Mouse (Mus musculus) MEL (cell line): Measurements from ENCODE around the gene Etfbkmt. TPM values are rescaled to one million over a fixed set of nuclear protein-coding genes. Genes with fewer than 3 reads are reported as not detected.

Experiments used
- DNase-seq: peaks from one replicate; pipeline ENCODE4 v3.0.0; 2011; ENCODE audit warnings: low read depth, low spot score
- H3K27ac ChIP-seq: 2 replicates; pipeline ENCODE4 v1.5.1; 2012; ENCODE audit warnings: low read depth, mild to moderate bottlenecking, control low read depth, low read length, moderate library complexity; ENCODE audit not compliant: control insufficient read depth
- H3K27me3 ChIP-seq, 2 experiments: fragments of 150-350 bp in 1 of 2; sonication (generic) in 1 of 2; 2 replicates each; pipeline ENCODE4 v1.6.1; 2012; ENCODE audit warnings: low read length in 2 of 2, mild to moderate bottlenecking in 2 of 2, improper control_type of control experiment in 1 of 2, moderate library complexity in 1 of 2; ENCODE audit not compliant: insufficient read depth in 2 of 2, control insufficient read depth in 1 of 2
- H3K36me3 ChIP-seq, 2 experiments: 2 replicates each; pipeline ENCODE4 v1.6.1; 2012 to 2014; ENCODE audit warnings: low read length in 2 of 2, improper control_type of control experiment in 1 of 2, inconsistent platforms in 1 of 2, mild to moderate bottlenecking in 1 of 2; ENCODE audit not compliant: insufficient read depth in 2 of 2, control insufficient read depth in 1 of 2
- H3K4me1 ChIP-seq, 2 experiments: fragments of 150-350 bp in 1 of 2; sonication (generic) in 1 of 2; 2 replicates each; pipeline ENCODE4 v1.6.1; 2012; ENCODE audit warnings: low read length in 2 of 2, improper control_type of control experiment in 1 of 2, mild to moderate bottlenecking in 1 of 2; ENCODE audit not compliant: insufficient read depth in 2 of 2, control insufficient read depth in 1 of 2
- H3K4me3 ChIP-seq, 2 experiments: fragments of 150-350 bp in 1 of 2; sonication (generic) in 1 of 2; 2 replicates each; pipeline ENCODE4 v1.5.1; 2012; ENCODE audit warnings: low read depth in 2 of 2, low read length in 2 of 2, mild to moderate bottlenecking in 2 of 2, moderate library complexity in 2 of 2, control low read depth in 1 of 2, improper control_type of control experiment in 1 of 2; ENCODE audit not compliant: control insufficient read depth in 1 of 2, insufficient read depth in 1 of 2
- H3K79me2 ChIP-seq: 2 replicates; pipeline ENCODE4 v1.6.1; 2012; ENCODE audit warnings: mild to moderate bottlenecking, low read length, moderate library complexity; ENCODE audit not compliant: control insufficient read depth, poor library complexity, insufficient read depth
- H3K9ac ChIP-seq: 2 replicates; pipeline ENCODE4 v1.6.1; 2012; ENCODE audit warnings: low read depth, mild to moderate bottlenecking, control low read depth, low read length, moderate library complexity; ENCODE audit not compliant: control insufficient read depth, poor library complexity, severe bottlenecking
- H3K9me3 ChIP-seq: fragments of 150-350 bp; sonication (generic); replicated peaks from 2 replicates; pipeline ENCODE4 v1.6.1; 2012; ENCODE audit warnings: mild to moderate bottlenecking, low read length, improper control_type of control experiment, moderate library complexity; ENCODE audit not compliant: insufficient read depth
- BHLHE40 ChIP-seq: IDR thresholded peaks from 2 replicates; pipeline ENCODE4 v1.6.1; 2012; ENCODE audit warnings: low read depth, mild to moderate bottlenecking, inconsistent platforms, low read length, improper control_type of control experiment, borderline replicate concordance
- E2F4 ChIP-seq: IDR thresholded peaks from 2 replicates; pipeline ENCODE4 v1.6.1; 2011; ENCODE audit warnings: low read depth, low read length, improper control_type of control experiment, borderline replicate concordance
- ELF1 ChIP-seq: IDR thresholded peaks from 2 replicates; pipeline ENCODE4 v1.6.1; 2014; ENCODE audit warnings: low read depth, mild to moderate bottlenecking, inconsistent platforms, low read length, improper control_type of control experiment, moderate library complexity
- EP300 ChIP-seq, 2 experiments: IDR thresholded peaks; 2 replicates each; pipeline ENCODE4 v1.6.1; 2011; ENCODE audit warnings: improper control_type of control experiment in 2 of 2, low read length in 2 of 2, low read depth in 1 of 2, mild to moderate bottlenecking in 1 of 2
- ETS1 ChIP-seq: IDR thresholded peaks from 2 replicates; pipeline ENCODE4 v1.6.1; 2012; ENCODE audit warnings: low read depth, mild to moderate bottlenecking, inconsistent platforms, low read length, improper control_type of control experiment, moderate library complexity
- GABPA ChIP-seq: IDR thresholded peaks from 2 replicates; pipeline ENCODE4 v1.6.1; 2012; ENCODE audit warnings: low read depth, mild to moderate bottlenecking, inconsistent platforms, low read length, improper control_type of control experiment, moderate library complexity
- GATA1 ChIP-seq: IDR thresholded peaks from 2 replicates; pipeline ENCODE4 v1.6.1; 2011; ENCODE audit warnings: low read depth, low read length, improper control_type of control experiment
- HCFC1 ChIP-seq: IDR thresholded peaks from 2 replicates; pipeline ENCODE4 v1.6.1; 2012; ENCODE audit warnings: low read depth, mild to moderate bottlenecking, inconsistent platforms, low read length, improper control_type of control experiment, moderate library complexity
- KAT2A ChIP-seq: conservative IDR thresholded peaks from 2 replicates; pipeline ENCODE4 v1.6.1; 2012; ENCODE audit warnings: low read depth, low read length, improper control_type of control experiment, inconsistent platforms
- MAX ChIP-seq: IDR thresholded peaks from 2 replicates; pipeline ENCODE4 v1.6.1; 2011; ENCODE audit warnings: low read length, improper control_type of control experiment
- MXI1 ChIP-seq: IDR thresholded peaks from 2 replicates; pipeline ENCODE4 v1.6.1; 2011; ENCODE audit warnings: mild to moderate bottlenecking, low read depth, low read length, improper control_type of control experiment
- MYC ChIP-seq: IDR thresholded peaks from 2 replicates; pipeline ENCODE4 v1.6.1; 2011; ENCODE audit warnings: low read depth, mild to moderate bottlenecking, low read length, improper control_type of control experiment, moderate library complexity
- POLR2AphosphoS5 ChIP-seq: IDR thresholded peaks from 2 replicates; pipeline ENCODE4 v1.6.1; 2012; ENCODE audit warnings: low read depth, borderline replicate concordance, mild to moderate bottlenecking, inconsistent platforms, low read length, moderate library complexity, mixed read lengths
- RAD21 ChIP-seq: IDR thresholded peaks from 2 replicates; pipeline ENCODE4 v1.6.1; 2011; ENCODE audit warnings: mild to moderate bottlenecking, low read depth, low read length, improper control_type of control experiment
- SMC3 ChIP-seq: IDR thresholded peaks from 2 replicates; pipeline ENCODE4 v1.6.1; 2011; ENCODE audit warnings: low read depth, low read length, improper control_type of control experiment
- TBP ChIP-seq: IDR thresholded peaks from 2 replicates; pipeline ENCODE4 v1.8.0; 2011; ENCODE audit warnings: low read depth, low read length, improper control_type of control experiment
- TCF12 ChIP-seq: IDR thresholded peaks from 2 replicates; pipeline ENCODE4 v1.6.1; 2014; ENCODE audit warnings: low read depth, mild to moderate bottlenecking, inconsistent platforms, low read length, improper control_type of control experiment, moderate library complexity
- UBTF ChIP-seq: IDR thresholded peaks from 2 replicates; pipeline ENCODE4 v1.6.1; 2012; ENCODE audit warnings: low read depth, mild to moderate bottlenecking, inconsistent platforms, low read length, improper control_type of control experiment, moderate library complexity, borderline replicate concordance; ENCODE audit not compliant: insufficient read depth
- USF2 ChIP-seq, 2 experiments: IDR thresholded peaks; 2 replicates each; pipeline ENCODE4 v1.6.1; 2011 to 2012; ENCODE audit warnings: improper control_type of control experiment in 2 of 2, low read length in 2 of 2, borderline replicate concordance in 1 of 2, inconsistent platforms in 1 of 2, low read depth in 1 of 2, mild to moderate bottlenecking in 1 of 2; ENCODE audit not compliant: insufficient read depth in 1 of 2
- ZC3H11A ChIP-seq: IDR thresholded peaks from 2 replicates; pipeline ENCODE4 v1.6.1; 2012; ENCODE audit warnings: low read depth, mild to moderate bottlenecking, inconsistent platforms, low read length, improper control_type of control experiment
- ZMIZ1 ChIP-seq: IDR thresholded peaks from 2 replicates; pipeline ENCODE4 v1.6.1; 2012; ENCODE audit warnings: low read depth, mild to moderate bottlenecking, inconsistent platforms, low read length, improper control_type of control experiment, moderate library complexity
- ZNF384 ChIP-seq: IDR thresholded peaks from 2 replicates; pipeline ENCODE4 v1.6.1; 2012; ENCODE audit warnings: low read depth, mild to moderate bottlenecking, inconsistent platforms, low read length, improper control_type of control experiment
- polyA plus RNA-seq, 2 experiments: library from polyadenylated mRNA; stranded (reverse) in 1 of 2; unstranded in 1 of 2; fragments of >175 nt in 1 of 2; fragments of >200 nt in 1 of 2; gene quantifications; 2 replicates each; pipeline versions ENCODE4 v1.2.1 to v1.2.4; 2012; ENCODE audit warnings: low replicate concordance in 2 of 2, low read depth in 1 of 2; ENCODE audit not compliant: insufficient read length in 2 of 2, insufficient read depth in 1 of 2, missing spikeins in 1 of 2
- total RNA-seq: library from RNA; depleted of rRNA; stranded (reverse); fragments of 300-350 nt; gene quantifications from 2 replicates; pipeline ENCODE4 v1.2.3, GENCODE M21; 2012

The Etfbkmt gene
- total and polyA plus RNA-seq, 3 experiments, result 3.4 to 5.7 TPM; not detected in 1

DNA sequence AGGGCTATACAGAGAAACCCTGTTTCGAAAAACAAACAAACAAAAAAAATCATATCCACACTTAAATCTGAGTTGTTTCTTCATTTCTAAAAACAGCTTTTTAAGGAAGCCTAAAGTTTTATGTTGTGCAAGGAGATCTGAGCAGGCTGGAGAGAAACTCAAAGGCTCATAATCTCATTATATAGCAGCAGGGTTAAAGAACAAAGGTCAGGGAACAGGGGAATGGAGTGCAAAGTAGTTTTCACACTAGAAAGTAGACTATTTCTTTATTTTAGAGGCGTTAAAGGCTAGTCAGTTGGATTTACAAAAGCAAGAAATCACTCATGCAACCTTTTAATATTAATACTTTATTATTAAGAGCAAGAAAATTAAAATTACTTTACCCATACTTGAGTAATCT lies 43.4 kb upstream of the Etfbkmt start:
- H3K4me3 ChIP-seq, result no peak overlapping the region
- no peak overlapping the region for H3K27ac ChIP-seq
- no peaks in the 10 kb centered on the region for H3K79me2 ChIP-seq

GRCm38 (mm10) chr6:149097276-149097675 lies 42.4 kb upstream of the Etfbkmt start:
- H3K4me3 ChIP-seq, result no peak overlapping the region
- no peak overlapping the region for H3K9ac ChIP-seq
- H3K4me1 ChIP-seq, result no peaks in the 10 kb centered on the region
- DNase-seq, result no peak
- TF ChIP-seq KAT2A (no peak), E2F4 (no peak), SMC3 (no peak), USF2 (IDR thresholded peaks at IDR 0.05; ENCODE audit: borderline replicate concordance in 1 of 2, insufficient read depth in 1 of 2, low read depth in 1 of 2, low read length in 2 of 2) (no peak), TCF12 (no peak), ELF1 (no peak), MAX (no peak), BHLHE40 (no peak), ZMIZ1 (no peak), MYC (no peak), RAD21 (no peak), HCFC1 (no peak), GABPA (no peak), TBP (no peak)
- no peaks in the 10 kb centered on the region for H3K79me2 ChIP-seq
- H3K27me3 ChIP-seq, result no peaks in the 10 kb centered on the region; a peak in 1 of 4 replicates
- no peaks in the 10 kb centered on the region for H3K9me3 ChIP-seq
- no peaks in the 10 kb centered on the region; a peak in 1 of 4 replicates for H3K36me3 ChIP-seq
- no peak overlapping the region for H3K27ac ChIP-seq

More for the DNA sequence above, 43.4 kb upstream of the Etfbkmt start:
- no peaks in the 10 kb centered on the region for H3K9me3 ChIP-seq
- no peaks in the 10 kb centered on the region; a peak in 1 of 4 replicates for H3K27me3 ChIP-seq
- TF ChIP-seq TCF12 (no peak), EP300 (IDR thresholded peaks at IDR 0.05; ENCODE audit: low read depth in 1 of 2, low read length in 2 of 2) (no peak), SMC3 (no peak), ZMIZ1 (no peak), POLR2AphosphoS5 (no peak), MYC (no peak), BHLHE40 (no peak), E2F4 (no peak), ZNF384 (no peak), ELF1 (no peak), MXI1 (no peak), RAD21 (no peak), ZC3H11A (no peak), UBTF (no peak), ETS1 (no peak), MAX (no peak), GATA1 (no peak)
- H3K4me1 ChIP-seq, result no peaks in the 10 kb centered on the region
- H3K9ac ChIP-seq, result no peak overlapping the region
- H3K36me3 ChIP-seq, result no peaks in the 10 kb centered on the region; a peak in 1 of 4 replicates
- no peak for DNase-seq
